Comparison of ENCODE assay signal across 14 mouse cellular contexts in the genomic region with DNA sequence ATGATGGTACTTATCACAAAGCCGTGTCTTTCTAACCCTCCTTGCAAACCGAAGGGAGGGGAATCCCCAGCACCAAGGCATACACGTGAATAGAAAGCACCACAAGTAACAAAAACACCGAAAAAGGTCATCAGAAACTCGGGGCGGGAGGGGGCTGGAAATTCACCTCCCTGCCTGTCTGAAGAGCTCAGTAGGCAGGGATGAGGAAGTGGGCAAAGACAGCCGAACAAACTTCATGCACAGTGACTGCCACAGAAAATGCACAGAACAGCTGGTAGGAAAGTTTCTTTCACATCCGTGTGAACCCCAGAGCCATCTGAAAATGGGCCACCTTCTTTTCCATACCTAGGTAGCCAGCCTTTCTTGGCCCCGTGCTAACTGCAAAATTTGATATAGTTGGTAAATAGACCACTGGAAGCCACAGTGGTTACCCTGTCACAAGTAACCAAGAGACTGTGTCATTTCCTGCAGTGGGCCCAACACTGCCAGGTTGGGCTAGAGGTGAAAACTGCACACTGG.
DNase-seq lines count a peak whose midpoint lies in the region; ATAC-seq and TF ChIP-seq lines count a peak whose summit lies in the region.
"Had no signal": no experiment of that assay in that cellular context is flagged by ENCODE, and none has a peak within 500 bp of the region (broad histone marks: within the 10 kb centered on the region; RNA-seq: fewer than 3 reads in every experiment).

No protein-coding gene starts in this region.

- no peaks in the 10 kb centered on the region for H3K27me3 ChIP-seq in heart, embryonic 12.5 days (replicated peaks)
- no peaks in the 10 kb centered on the region for H3K27me3 ChIP-seq in CH12.LX (replicated peaks)
- no peaks in the 10 kb centered on the region for H3K27me3 ChIP-seq in megakaryocyte, embryonic 14.5 days (replicated peaks)
- no peaks in the 10 kb centered on the region for H3K27me3 ChIP-seq in splenic B cell, adult 2 months (ENCODE audit: control insufficient read depth, insufficient read depth, low read length, poor library complexity, severe bottlenecking)
- H3K27me3 ChIP-seq in stomach, postnatal 0 days (ENCODE audit: control insufficient read depth, insufficient read depth, low read length): no peaks in the 10 kb centered on the region
- H3K27me3 ChIP-seq: liver, embryonic 15.5 days had no signal

- no peaks in the 10 kb centered on the region for H3K9me3 ChIP-seq in heart, embryonic 12.5 days (replicated peaks)
- H3K9me3 ChIP-seq in CH12.LX (replicated peaks; ENCODE audit: low read length): no peaks in the 10 kb centered on the region
- no peaks in the 10 kb centered on the region for H3K9me3 ChIP-seq in megakaryocyte, embryonic 14.5 days
- no peaks in the 10 kb centered on the region for H3K9me3 ChIP-seq in stomach, postnatal 0 days (ENCODE audit: control insufficient read depth, low read length)
- H3K9me3 ChIP-seq: liver, embryonic 15.5 days had no signal

- TF ChIP-seq CTCF in CH12.LX (conservative IDR thresholded peaks at IDR 0.05 in 1 of 2, IDR thresholded peaks at IDR 0.05 in 1 of 2; ENCODE audit: low read depth in 2 of 2, low read length in 2 of 2): no peak
- no peak for TF ChIP-seq CTCF in stomach, postnatal 0 days (IDR thresholded peaks at IDR 0.05; ENCODE audit: low read depth)

- ATAC-seq in heart, embryonic 12.5 days (ENCODE audit: insufficient number of reproducible peaks, low FRiP score): no peak
- no peak for ATAC-seq in stomach, postnatal 0 days (ENCODE audit: low FRiP score, low TSS enrichment)
- ATAC-seq: hindbrain, embryonic 16.5 days had no signal

- no peak overlapping the region for H3K4me2 ChIP-seq in heart, embryonic 12.5 days
- H3K4me2 ChIP-seq in CH12.LX (ENCODE audit: insufficient read depth, low read depth, poor library complexity, severe bottlenecking): peak overlapping the region; percentile 43
- no peak overlapping the region for H3K4me2 ChIP-seq in stomach, postnatal 0 days (replicated peaks; ENCODE audit: low read depth)
- H3K4me2 ChIP-seq: liver, embryonic 15.5 days had no signal

- no peaks in the 10 kb centered on the region for H3K79me2 ChIP-seq in CH12.LX (replicated peaks; ENCODE audit: control insufficient read depth, extremely low read depth, insufficient read depth, poor library complexity, severe bottlenecking)

- peak; percentile 96 for DNase-seq in heart, adult 11 months
- DNase-seq in CH12.LX (ENCODE audit: extremely low read depth): peak; percentile 98
- DNase-seq in splenic B cell, adult 2 months (ENCODE audit: low read depth, low spot score): peak; percentile 96
- DNase-seq in urinary bladder, postnatal 10 days (ENCODE audit: low spot score): no peak
- DNase-seq in stomach, postnatal 0 days (ENCODE audit: low spot score): no peak
- no peak for DNase-seq in kidney, adult 11 months
- DNase-seq: cerebellum, adult 9-10 months; gastrocnemius, postnatal 25 days; right cerebral cortex, postnatal 25 days had no signal

- 68% methylated on average over 9 of the region's 9 CpGs for WGBS in heart, embryonic 12.5 days
- 73% methylated on average over 9 of the region's 9 CpGs for whole genome bisulfite sequencing in stomach, postnatal 0 days

- TF ChIP-seq POLR2A in CH12.LX (IDR thresholded peaks at IDR 0.05; ENCODE audit: low read depth, low read length): peak; percentile 24; the same call in 1 of the 2 replicates

- H3K4me1 ChIP-seq in heart, embryonic 12.5 days (replicated peaks): peaks cover 14% of the 10 kb centered on the region
- peaks cover 35 to 89% of the 10 kb centered on the region in 2 experiments for H3K4me1 ChIP-seq in CH12.LX (ENCODE audit: control insufficient read depth in 1 of 2, insufficient read depth in 2 of 2)
- peaks cover 33% of the 10 kb centered on the region for H3K4me1 ChIP-seq in megakaryocyte, embryonic 14.5 days
- H3K4me1 ChIP-seq in stomach, postnatal 0 days (replicated peaks; ENCODE audit: control insufficient read depth, insufficient read depth): no peaks in the 10 kb centered on the region

- peak; percentile 97 for TF ChIP-seq EP300 in CH12.LX (IDR thresholded peaks at IDR 0.05; ENCODE audit: low read length)
- no peak for TF ChIP-seq EP300 in stomach, postnatal 0 days (optimal IDR thresholded peaks at IDR 0.05)

- no peak overlapping the region for H3K4me3 ChIP-seq in heart, embryonic 12.5 days
- H3K4me3 ChIP-seq in CH12.LX (replicated peaks in 1 of 3; ENCODE audit: low read depth in 2 of 3, low read length in 2 of 3, poor library complexity in 1 of 3): peak overlapping the region; percentile 4 to 44 (median 36)
- peak overlapping the region; percentile 64 for H3K4me3 ChIP-seq in megakaryocyte, embryonic 14.5 days (replicated peaks)
- no peak overlapping the region for H3K4me3 ChIP-seq in stomach, postnatal 0 days (ENCODE audit: low read depth, low read length)
- H3K4me3 ChIP-seq: erythroblast, embryonic 14.5 days; liver, embryonic 15.5 days had no signal

- TF ChIP-seq RAD21 in CH12.LX (IDR thresholded peaks at IDR 0.05; ENCODE audit: low read depth, low read length): peak; percentile 27

- no peaks in the 10 kb centered on the region for H3K36me3 ChIP-seq in heart, embryonic 12.5 days
- no peaks in the 10 kb centered on the region for H3K36me3 ChIP-seq in CH12.LX (replicated peaks in 1 of 2; ENCODE audit: control insufficient read depth in 1 of 2, insufficient read depth in 1 of 2, low read length in 1 of 2)
- H3K36me3 ChIP-seq in megakaryocyte, embryonic 14.5 days (replicated peaks; ENCODE audit: low read length): no peaks in the 10 kb centered on the region
- no peaks in the 10 kb centered on the region for H3K36me3 ChIP-seq in splenic B cell, adult 2 months (ENCODE audit: control insufficient read depth, insufficient read depth, low read length, poor library complexity, severe bottlenecking)
- H3K36me3 ChIP-seq in stomach, postnatal 0 days (ENCODE audit: control insufficient read depth, insufficient read depth, low read length): no peaks in the 10 kb centered on the region
- H3K36me3 ChIP-seq: liver, embryonic 15.5 days had no signal

- in situ Hi-C loops in CH12.LX (cut with MboI; ENCODE audit: low pct_ligation_motif_present, low pct_unique_long_range_greater_than_20kb, low sequenced_read_pairs): no loop called here

- H3K9ac ChIP-seq in heart, embryonic 12.5 days: no peak overlapping the region
- H3K9ac ChIP-seq in CH12.LX (ENCODE audit: insufficient read depth, low read depth): peak overlapping the region; percentile 42
- no peak overlapping the region for H3K9ac ChIP-seq in stomach, postnatal 0 days (ENCODE audit: low read length)
- H3K9ac ChIP-seq: liver, embryonic 15.5 days had no signal

- no peak overlapping the region for H3K27ac ChIP-seq in heart, embryonic 12.5 days (ENCODE audit: poor library complexity, severe bottlenecking)
- peak overlapping the region; percentile 99 for H3K27ac ChIP-seq in CH12.LX (ENCODE audit: insufficient read depth, low read depth)
- H3K27ac ChIP-seq in stomach, postnatal 0 days (replicated peaks): no peak overlapping the region
- H3K27ac ChIP-seq: liver, embryonic 15.5 days had no signal

- dilution Hi-C loops in CH12.LX (cut with MboI; ENCODE audit: extremely low pct_ligation_motif_present, extremely low pct_unique_long_range_greater_than_20kb, low sequenced_read_pairs): no loop called here

TF ChIP-seq in CH12.LX, 34 proteins besides CTCF, POLR2A, EP300 and RAD21 (continues in another document):
- TF ChIP-seq ETS1 (conservative IDR thresholded peaks at IDR 0.05; ENCODE audit: low read depth, low read length): peak; percentile 99
- no peak; the same call in 1 of the 2 replicates for TF ChIP-seq USF1 (IDR thresholded peaks at IDR 0.05; ENCODE audit: low read depth, low read length)
- peak; percentile 91 for TF ChIP-seq CHD2 (IDR thresholded peaks at IDR 0.05; ENCODE audit: low read length)
- no peak for TF ChIP-seq POLR2AphosphoS2 (IDR thresholded peaks at IDR 0.05; ENCODE audit: low read depth, low read length)
- peak; percentile 95 for TF ChIP-seq SIN3A (IDR thresholded peaks at IDR 0.05; ENCODE audit: low read length)
- no peak for TF ChIP-seq ZKSCAN1 (IDR thresholded peaks at IDR 0.05; ENCODE audit: borderline replicate concordance, low read depth, low read length)
- peak; percentile 91 for TF ChIP-seq ELF1 (IDR thresholded peaks at IDR 0.05; ENCODE audit: low read depth, low read length)
- TF ChIP-seq KAT2A (IDR thresholded peaks at IDR 0.05; ENCODE audit: insufficient replicate concordance, low read length): 0 out of 2 replicates have a peak, but pooled peaks have one; percentile 75
- TF ChIP-seq MYC (IDR thresholded peaks at IDR 0.05; ENCODE audit: low read depth, low read length): peak; percentile 93
- TF ChIP-seq JUND (conservative IDR thresholded peaks at IDR 0.05; ENCODE audit: low read depth, low read length): peak; percentile 40; the same call in 1 of the 2 replicates
- TF ChIP-seq TBP (conservative IDR thresholded peaks at IDR 0.05; ENCODE audit: low read depth, low read length): no peak
- peak; percentile 94 for TF ChIP-seq RCOR1 (conservative IDR thresholded peaks at IDR 0.05; ENCODE audit: low read depth, low read length)
- TF ChIP-seq HCFC1 (IDR thresholded peaks at IDR 0.05; ENCODE audit: low read depth, low read length): peak; percentile 48
- peak; percentile 95 for TF ChIP-seq TCF12 (IDR thresholded peaks at IDR 0.05; ENCODE audit: low read depth, low read length)
- peak; percentile 6; the same call in 1 of the 2 replicates for TF ChIP-seq ZC3H11A (IDR thresholded peaks at IDR 0.05; ENCODE audit: low read depth, low read length)
- TF ChIP-seq MAZ (IDR thresholded peaks at IDR 0.05; ENCODE audit: low read depth, low read length): peak; percentile 99
- TF ChIP-seq JUN (IDR thresholded peaks at IDR 0.05; ENCODE audit: insufficient read depth, low read depth, low read length): peak; percentile 62
- peak; percentile 53; the same call in 1 of the 2 replicates for TF ChIP-seq SMC3 (IDR thresholded peaks at IDR 0.05; ENCODE audit: low read depth, low read length)
- TF ChIP-seq MAX (IDR thresholded peaks at IDR 0.05; ENCODE audit: low read length): peak; percentile 86
- peak; percentile 95 for TF ChIP-seq IRF4 (IDR thresholded peaks at IDR 0.05; ENCODE audit: low read depth, low read length)
- peak; percentile 84 for TF ChIP-seq MXI1 (IDR thresholded peaks at IDR 0.05; ENCODE audit: low read depth, low read length)
- TF ChIP-seq MAFK (IDR thresholded peaks at IDR 0.05; ENCODE audit: insufficient replicate concordance, low read length): peak; percentile 83
- peak; percentile 61 for TF ChIP-seq ZNF384 (IDR thresholded peaks at IDR 0.05; ENCODE audit: low read depth, low read length)
- peak; percentile 6; the same call in 1 of the 2 replicates for TF ChIP-seq NRF1 (IDR thresholded peaks at IDR 0.05; ENCODE audit: low read depth, low read length)
- no peak for TF ChIP-seq PAX5 (IDR thresholded peaks at IDR 0.05; ENCODE audit: low read length)
- peak; percentile 96 for TF ChIP-seq MEF2A (IDR thresholded peaks at IDR 0.05; ENCODE audit: borderline replicate concordance, low read depth, low read length)
- peak; percentile 42; the same call in 1 of the 2 replicates for TF ChIP-seq ZMIZ1 (IDR thresholded peaks at IDR 0.05; ENCODE audit: low read depth, low read length)

Comparison
In these comparisons a context has a peak if more than half of its experiments do, and no peak if none do; other contexts are left out.
1. DNase-seq: peak in heart, adult 11 months (single experiment), CH12.LX (single experiment) and splenic B cell, adult 2 months (single experiment); none in urinary bladder, postnatal 10 days (single experiment), stomach, postnatal 0 days (single experiment) and kidney, adult 11 months (single experiment).
2. H3K4me3 ChIP-seq: peak in CH12.LX (3 of 3) and megakaryocyte, embryonic 14.5 days (single experiment); none in heart, embryonic 12.5 days (single experiment) and stomach, postnatal 0 days (single experiment).